Mouse (Mus musculus): ENCODE results near the gene Cxcl16.

DNA sequence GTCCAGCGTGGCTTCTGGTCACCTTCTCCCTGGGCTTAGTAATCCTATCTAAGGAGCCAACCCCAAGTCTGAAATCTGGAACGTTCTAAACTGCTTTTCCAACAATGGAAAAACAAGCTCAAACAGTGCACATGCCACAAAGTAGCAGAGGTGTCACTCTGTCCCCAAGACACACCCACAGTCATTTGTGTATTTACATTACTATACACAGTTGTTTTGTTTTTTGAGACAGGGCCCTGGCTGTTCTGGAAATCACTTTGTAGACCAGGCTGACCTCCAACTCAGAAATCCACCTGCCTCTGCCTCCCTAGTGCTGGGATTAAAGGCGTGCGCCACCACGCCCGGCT lies 49.5 kb downstream of the Cxcl16 start:
- TF ChIP-seq CTCF (IDR thresholded peaks at IDR 0.05; ENCODE audit: insufficient read depth, low read depth, low read length) = no peak
- TF ChIP-seq POLR2A (IDR thresholded peaks at IDR 0.05; ENCODE audit: insufficient read depth, low read depth, low read length) = no peak

All from olfactory bulb, adult 2 months (tissue).